Comparison of ENCODE assay signal across 27 mouse cellular contexts in the genomic region with DNA sequence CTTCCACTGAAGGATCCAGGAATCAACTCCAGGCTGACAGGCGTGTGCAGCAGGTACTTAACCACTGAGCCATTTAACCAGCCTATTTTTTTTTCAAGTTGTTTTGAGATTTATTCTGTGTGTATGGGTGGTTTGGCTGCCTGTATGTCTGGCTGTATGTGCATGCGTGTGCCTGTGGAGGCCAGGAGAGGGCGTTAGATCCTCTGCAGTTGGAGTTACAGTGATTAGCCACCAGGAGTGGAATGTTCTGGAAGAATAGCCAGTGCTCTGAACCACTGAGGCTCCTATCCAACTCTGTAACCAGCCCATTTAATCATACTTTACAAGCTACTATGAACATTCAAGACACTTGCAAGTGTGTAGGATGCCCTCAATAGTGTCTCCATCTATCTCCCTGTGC. TPM values are rescaled to one million over a fixed set of nuclear protein-coding genes. Genes with fewer than 3 reads are reported as not detected.
DNase-seq lines count a peak whose midpoint lies in the region; ATAC-seq and TF ChIP-seq lines count a peak whose summit lies in the region.
"Had no signal": no experiment of that assay in that cellular context is flagged by ENCODE, and none has a peak within 500 bp of the region (broad histone marks: within the 10 kb centered on the region; RNA-seq: fewer than 3 reads in every experiment).

No protein-coding gene starts in this region.

- no peak for DNase-seq in hindbrain, postnatal 0 days (ENCODE audit: low spot score)
- DNase-seq in hindbrain, embryonic 11.5 days (ENCODE audit: low spot score), result no peak
- DNase-seq in liver, embryonic 14.5 days (ENCODE audit: low read depth in 3 of 3, low spot score in 3 of 3), result no peak
- DNase-seq in liver, embryonic 11.5 days (ENCODE audit: low spot score), result no peak
- peak; percentile 66 for DNase-seq in R1 (ENCODE audit: low read depth, low spot score)
- no peak for DNase-seq in yolk sac, embryonic 10.5 days (ENCODE audit: low spot score)
- DNase-seq in cerebellum, adult 11-12 months, result no peak
- DNase-seq: adrenal gland, postnatal 25 days; cerebellum, adult 11 months; cerebellum, postnatal 10 days; kidney, adult 11 months; kidney, postnatal 14 days; layer of hippocampus, postnatal 36 days; left cerebral cortex, postnatal 4 days had no signal

- H3K9me3 ChIP-seq in hindbrain, postnatal 0 days (ENCODE audit: low read length), result no peaks in the 10 kb centered on the region
- H3K9me3 ChIP-seq in hindbrain, embryonic 11.5 days (ENCODE audit: control insufficient read depth, low read length), result no peaks in the 10 kb centered on the region
- no peaks in the 10 kb centered on the region for H3K9me3 ChIP-seq in liver, embryonic 14.5 days (ENCODE audit: control insufficient read depth, low read length)
- no peaks in the 10 kb centered on the region for H3K9me3 ChIP-seq in liver, embryonic 11.5 days (ENCODE audit: control insufficient read depth, low read length)
- H3K9me3 ChIP-seq in E14TG2a.4 (ENCODE audit: low read length), result no peaks in the 10 kb centered on the region
- H3K9me3 ChIP-seq: embryonic facial prominence, embryonic 13.5 days; forebrain, embryonic 13.5 days; heart, embryonic 10.5 days; limb, embryonic 15.5 days; lung, embryonic 15.5 days had no signal

- ATAC-seq in hindbrain, postnatal 0 days, result no peak
- no peak for ATAC-seq in hindbrain, embryonic 11.5 days (ENCODE audit: low FRiP score)
- no peak for ATAC-seq in liver, embryonic 14.5 days (ENCODE audit: insufficient read depth)
- no peak for ATAC-seq in liver, embryonic 11.5 days (replicated peaks; ENCODE audit: low FRiP score)
- ATAC-seq: CD4-positive, CD25-positive, alpha-beta regulatory T cell, adult 4 months; forebrain, embryonic 13.5 days; hindbrain, embryonic 16.5 days had no signal

- no peak for TF ChIP-seq EP300 in liver, embryonic 14.5 days (IDR thresholded peaks at IDR 0.05; ENCODE audit: low read depth)

- peak; percentile 32 for TF ChIP-seq CTCF in hindbrain, postnatal 0 days (IDR thresholded peaks at IDR 0.05; ENCODE audit: low read depth)
- peak; percentile 54 for TF ChIP-seq CTCF in liver, embryonic 14.5 days (IDR thresholded peaks at IDR 0.05; ENCODE audit: low read depth)
- peak; percentile 16; the same call in 1 of the 2 replicates for TF ChIP-seq CTCF in E14TG2a.4 (conservative IDR thresholded peaks at IDR 0.05; ENCODE audit: low read length)

- H3K4me1 ChIP-seq in hindbrain, postnatal 0 days (ENCODE audit: insufficient read depth, low read length), result no peaks in the 10 kb centered on the region
- H3K4me1 ChIP-seq in hindbrain, embryonic 11.5 days (replicated peaks; ENCODE audit: control insufficient read depth, insufficient read depth, low read length), result no peaks in the 10 kb centered on the region
- peaks cover 0 to 7% of the 10 kb centered on the region in 2 experiments; a peak in 1 of 4 replicates for H3K4me1 ChIP-seq in liver, embryonic 14.5 days (replicated peaks; ENCODE audit: control insufficient read depth in 2 of 2, insufficient read depth in 2 of 2, low read length in 1 of 2)
- H3K4me1 ChIP-seq in liver, embryonic 11.5 days (replicated peaks; ENCODE audit: control insufficient read depth, insufficient read depth, low read length), result peaks cover 3% of the 10 kb centered on the region; the same call in 1 of the 2 replicates
- peaks cover 40% of the 10 kb centered on the region for H3K4me1 ChIP-seq in E14TG2a.4 (replicated peaks; ENCODE audit: low read depth, low read length)
- H3K4me1 ChIP-seq: forebrain, embryonic 13.5 days; lung, embryonic 15.5 days had no signal

- 81% methylated on average over 3 of the region's 3 CpGs for WGBS in hindbrain, postnatal 0 days
- 85% methylated on average over 3 of the region's 3 CpGs for WGBS in hindbrain, embryonic 11.5 days
- WGBS in liver, embryonic 14.5 days (ENCODE audit: insufficient replicate concordance), result 70% methylated on average over 3 of the region's 3 CpGs
- 77% methylated on average over 3 of the region's 3 CpGs for WGBS in liver, embryonic 11.5 days

- H3K4me3 ChIP-seq in hindbrain, postnatal 0 days (ENCODE audit: low read length), result no peak overlapping the region
- no peak overlapping the region for H3K4me3 ChIP-seq in hindbrain, embryonic 11.5 days (ENCODE audit: low read depth, low read length)
- no peak overlapping the region for H3K4me3 ChIP-seq in liver, embryonic 14.5 days (ENCODE audit: insufficient read depth in 1 of 2, low read depth in 2 of 2, low read length in 2 of 2)
- H3K4me3 ChIP-seq in liver, embryonic 11.5 days (ENCODE audit: low read depth, low read length), result no peak overlapping the region
- no peak overlapping the region for H3K4me3 ChIP-seq in E14TG2a.4 (replicated peaks; ENCODE audit: low read length)
- H3K4me3 ChIP-seq: embryonic facial prominence, embryonic 13.5 days; erythroblast, embryonic 14.5 days; forebrain, embryonic 13.5 days; heart, embryonic 10.5 days; limb, embryonic 15.5 days; lung, embryonic 15.5 days had no signal

- no peak overlapping the region for H3K4me2 ChIP-seq in hindbrain, postnatal 0 days (ENCODE audit: low read depth, low read length)
- no peak overlapping the region for H3K4me2 ChIP-seq in hindbrain, embryonic 11.5 days (replicated peaks; ENCODE audit: low read depth, low read length)
- no peak overlapping the region for H3K4me2 ChIP-seq in liver, embryonic 14.5 days (ENCODE audit: low read depth)
- no peak overlapping the region for H3K4me2 ChIP-seq in liver, embryonic 11.5 days
- H3K4me2 ChIP-seq: embryonic facial prominence, embryonic 13.5 days; forebrain, embryonic 13.5 days; limb, embryonic 15.5 days; lung, embryonic 15.5 days; midbrain, embryonic 11.5 days had no signal

- no peak overlapping the region for H3K9ac ChIP-seq in hindbrain, postnatal 0 days (replicated peaks; ENCODE audit: low read length)
- H3K9ac ChIP-seq in hindbrain, embryonic 11.5 days (ENCODE audit: low read depth, low read length), result no peak overlapping the region
- no peak overlapping the region for H3K9ac ChIP-seq in liver, embryonic 14.5 days (replicated peaks)
- no peak overlapping the region for H3K9ac ChIP-seq in liver, embryonic 11.5 days (ENCODE audit: low read depth, low read length)
- H3K9ac ChIP-seq: embryonic facial prominence, embryonic 13.5 days; forebrain, embryonic 13.5 days; limb, embryonic 15.5 days; lung, embryonic 15.5 days had no signal

- no peak overlapping the region for H3K27ac ChIP-seq in hindbrain, postnatal 0 days
- H3K27ac ChIP-seq in hindbrain, embryonic 11.5 days (ENCODE audit: low read depth, low read length), result no peak overlapping the region
- H3K27ac ChIP-seq in liver, embryonic 14.5 days, result no peak overlapping the region
- no peak overlapping the region for H3K27ac ChIP-seq in liver, embryonic 11.5 days (ENCODE audit: low read depth, low read length)
- H3K27ac ChIP-seq: embryonic facial prominence, embryonic 13.5 days; forebrain, embryonic 13.5 days; limb, embryonic 15.5 days; lung, embryonic 15.5 days had no signal

- no peaks in the 10 kb centered on the region for H3K27me3 ChIP-seq in hindbrain, postnatal 0 days (ENCODE audit: insufficient read depth, low read length)
- H3K27me3 ChIP-seq in hindbrain, embryonic 11.5 days (ENCODE audit: control insufficient read depth, insufficient read depth, low read length), result no peaks in the 10 kb centered on the region
- H3K27me3 ChIP-seq in liver, embryonic 14.5 days (ENCODE audit: control insufficient read depth, insufficient read depth, low read length), result no peaks in the 10 kb centered on the region
- H3K27me3 ChIP-seq in liver, embryonic 11.5 days (replicated peaks; ENCODE audit: control insufficient read depth, insufficient read depth, low read length), result no peaks in the 10 kb centered on the region
- H3K27me3 ChIP-seq in E14TG2a.4 (ENCODE audit: insufficient read depth, low read length), result peaks cover 35% of the 10 kb centered on the region
- H3K27me3 ChIP-seq: embryonic facial prominence, embryonic 13.5 days; forebrain, embryonic 13.5 days; limb, embryonic 15.5 days; lung, embryonic 15.5 days had no signal

- peaks cover 20% of the 10 kb centered on the region; the same call in 1 of the 2 replicates for H3K36me3 ChIP-seq in hindbrain, postnatal 0 days (ENCODE audit: insufficient read depth, low read length)
- H3K36me3 ChIP-seq in hindbrain, embryonic 11.5 days (ENCODE audit: control insufficient read depth, insufficient read depth, low read length), result no peaks in the 10 kb centered on the region
- H3K36me3 ChIP-seq in liver, embryonic 14.5 days (replicated peaks; ENCODE audit: control insufficient read depth, insufficient read depth, low read depth), result peaks cover 38% of the 10 kb centered on the region
- no peaks in the 10 kb centered on the region; the same call in 1 of the 2 replicates for H3K36me3 ChIP-seq in liver, embryonic 11.5 days (ENCODE audit: control insufficient read depth, insufficient read depth, low read length)
- H3K36me3 ChIP-seq in E14TG2a.4 (ENCODE audit: insufficient read depth, low read length), result peaks cover 7% of the 10 kb centered on the region

RNA-seq across cellular contexts. Expression of gene Gsg1, which starts 17.6 kb away (rescaled TPM):
- total RNA-seq in hindbrain, postnatal 0 days (2014; rRNA removed), result 1.1 TPM in 1 of 2 replicates, not detected in the other
- polyA plus RNA-seq in hindbrain, postnatal 0 days (2015; fragmentation: Nextera tagmentation; extraction: Ambion mirVana), result 0.18 and 0.31 TPM in 2 replicates
- 0.32 and 0.66 TPM in 2 replicates for polyA plus RNA-seq in hindbrain, embryonic 11.5 days (2014; fragmentation: Nextera tagmentation; extraction: Ambion mirVana)
- 0.08 and 0.13 TPM in 2 replicates for polyA plus RNA-seq in liver, embryonic 14.5 days (2012; rRNA removed)
- polyA plus RNA-seq in liver, embryonic 14.5 days (2014; fragmentation: Nextera tagmentation; extraction: Ambion mirVana), result not detected in 2 replicates
- 0.51 and 1.1 TPM in 2 replicates for polyA plus RNA-seq in liver, embryonic 11.5 days (2014; fragmentation: Nextera tagmentation; extraction: Ambion mirVana)
- total RNA-seq: adrenal gland, postnatal 25 days; gastrocnemius, adult 8-10 months; layer of hippocampus, adult 18-20 months; left cerebral cortex, postnatal 4 days; neutrophil, adult 5-6 weeks had no signal
- polyA plus RNA-seq: CD4-positive, CD25-positive, alpha-beta regulatory T cell, adult 4 months; erythroblast, embryonic 14.5 days had no signal

RNA-seq across cellular contexts. Expression of gene Hebp1, which starts 38.8 kb away (rescaled TPM):
- 5.7 and 8.3 TPM in 2 replicates for total RNA-seq in hindbrain, postnatal 0 days (2014; rRNA removed)
- 10.3 and 13.2 TPM in 2 replicates for polyA plus RNA-seq in hindbrain, postnatal 0 days (2015; fragmentation: Nextera tagmentation; extraction: Ambion mirVana)
- polyA plus RNA-seq in hindbrain, embryonic 11.5 days (2014; fragmentation: Nextera tagmentation; extraction: Ambion mirVana), result 2.6 and 4.1 TPM in 2 replicates
- 127 and 198 TPM in 2 replicates for polyA plus RNA-seq in liver, embryonic 14.5 days (2012; rRNA removed)
- 60.1 and 70.2 TPM in 2 replicates for polyA plus RNA-seq in liver, embryonic 14.5 days (2014; fragmentation: Nextera tagmentation; extraction: Ambion mirVana)
- polyA plus RNA-seq in liver, embryonic 11.5 days (2014; fragmentation: Nextera tagmentation; extraction: Ambion mirVana), result 56.8 and 59.1 TPM in 2 replicates

RNA-seq across cellular contexts. Expression of gene Fam234b, which starts 38.8 kb away (rescaled TPM):
- 75.7 and 79.0 TPM in 2 replicates for total RNA-seq in hindbrain, postnatal 0 days (2014; rRNA removed)
- 86.6 and 92.0 TPM in 2 replicates for polyA plus RNA-seq in hindbrain, postnatal 0 days (2015; fragmentation: Nextera tagmentation; extraction: Ambion mirVana)
- polyA plus RNA-seq in hindbrain, embryonic 11.5 days (2014; fragmentation: Nextera tagmentation; extraction: Ambion mirVana), result 32.5 and 34.2 TPM in 2 replicates
- polyA plus RNA-seq in liver, embryonic 14.5 days (2012; rRNA removed), result 18.7 and 19.1 TPM in 2 replicates
- polyA plus RNA-seq in liver, embryonic 14.5 days (2014; fragmentation: Nextera tagmentation; extraction: Ambion mirVana), result 27.8 and 34.9 TPM in 2 replicates
- 34.2 and 37.9 TPM in 2 replicates for polyA plus RNA-seq in liver, embryonic 11.5 days (2014; fragmentation: Nextera tagmentation; extraction: Ambion mirVana)
